Mouse (Mus musculus): ENCODE measurements around the gene Cd40lg. TPM values are rescaled to one million over a fixed set of nuclear protein-coding genes. Genes with fewer than 3 reads are reported as not detected.

The Cd40lg gene
- total RNA-seq, 2 experiments from 2014 or later = not detected

Other genes starting within 250 kb of the Cd40lg start
- not detected for gene Brs3, start 169.1 kb upstream of the Cd40lg start, total RNA-seq (2021)
- gene Htatsf1, start 158.6 kb upstream of the Cd40lg start, total RNA-seq (2021) = 10 to 100 TPM; 54.0 to 56.2 TPM
- not detected for gene Vgll1, start 124.0 kb upstream of the Cd40lg start, total RNA-seq (2021)
- 10 to 100 TPM; 78.0 to 82.2 TPM for gene Arhgef6, start 126.6 kb downstream of the Cd40lg start, total RNA-seq (2021)
- gene Rbmx, start 180.9 kb downstream of the Cd40lg start, total RNA-seq (2021) = 10 to 100 TPM; 73.6 to 77.3 TPM
- not detected for gene Gm364, start 197.0 kb downstream of the Cd40lg start, total RNA-seq (2021)

All from heart, postnatal 4 days (tissue).